Mouse (Mus musculus) heart, postnatal 0 days (tissue): ENCODE measurements at regions not wholly inside any gene's neighbourhood (a gene's known extent, or its start where the extent isn't known, plus 50 kb on each side); places are given as distances from the start of the nearest gene placed in this dataset.

Experiments used
- CTCF ChIP-seq: IDR thresholded peaks from 2 replicates; pipeline ENCODE4 v1.5.1; 2016; ENCODE audit warnings: antibody characterized with exemption, control low read depth, low read depth
- EP300 ChIP-seq: IDR thresholded peaks from 2 replicates; pipeline ENCODE4 v1.6.1; 2016; ENCODE audit warnings: antibody characterized with exemption, low read depth

GRCm38 (mm10) chr17:14538527-14538926 lies 155.5 kb downstream of the Thbs2 start:
- no peak for TF ChIP-seq CTCF
- no peak for TF ChIP-seq EP300
